Mouse (Mus musculus): ENCODE data around the gene Hsd3b1. TPM values are rescaled to one million over a fixed set of nuclear protein-coding genes. Genes with fewer than 3 reads are reported as not detected.

The Hsd3b1 gene
- total RNA-seq (2012; rRNA removed) (not detected in 2 replicates), total RNA-seq (2014; rRNA removed) (not detected in 2 replicates), polyA plus RNA-seq (2012; ENCODE audit: insufficient read length, low read depth) (not detected in 2 replicates)

DNA sequence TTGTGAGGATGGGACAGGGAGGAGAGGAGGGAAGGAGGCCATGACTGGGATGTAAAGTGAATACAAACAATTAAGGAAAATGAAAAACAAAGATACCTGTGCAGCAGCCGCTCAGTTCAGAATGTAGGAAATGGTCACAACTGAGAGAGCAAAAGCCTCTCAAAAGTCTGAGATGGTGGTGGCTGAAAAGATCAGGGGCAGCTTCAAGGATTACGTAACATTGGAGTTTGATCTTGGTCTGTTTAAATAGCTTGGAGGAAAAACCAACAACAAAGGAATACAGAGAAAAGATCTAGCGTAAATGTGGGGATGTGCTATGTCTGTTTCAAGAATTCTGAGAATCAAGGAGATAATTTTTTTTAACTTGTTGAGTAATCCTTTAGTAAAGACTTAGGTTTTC, at the start of gene Hsd3b1:
Gene Hsd3b1 (minus strand): TSS at position 219 of the 400 bp plus-strand sequence.
- in situ Hi-C loops (cut with MboI; ENCODE audit: low pct_ligation_motif_present, low pct_unique_long_range_greater_than_20kb, low sequenced_read_pairs) (no loop called here), dilution Hi-C loops (cut with MboI; ENCODE audit: extremely low pct_ligation_motif_present, extremely low pct_unique_long_range_greater_than_20kb, low sequenced_read_pairs) (no loop called here)
- Histone ChIP-seq H3K4me3 (replicated peaks in 1 of 3; ENCODE audit: low read depth in 2 of 3, low read length in 2 of 3, poor library complexity in 1 of 3) (no peak within 1 kb of the TSS), H3K4me2 (ENCODE audit: insufficient read depth, low read depth, poor library complexity, severe bottlenecking) (no peak within 1 kb of the TSS), H3K9me3 (replicated peaks; ENCODE audit: low read length) (no peaks in the 10 kb centered on the region), H3K79me2 (replicated peaks; ENCODE audit: control insufficient read depth, extremely low read depth, insufficient read depth, poor library complexity, severe bottlenecking) (no peaks in the 10 kb centered on the region), H3K36me3 (replicated peaks in 1 of 2; ENCODE audit: control insufficient read depth in 1 of 2, insufficient read depth in 1 of 2, low read length in 1 of 2) (no peaks in the 10 kb centered on the region), H3K27ac (ENCODE audit: insufficient read depth, low read depth) (no peak within 1 kb of the TSS), H3K9ac (ENCODE audit: insufficient read depth, low read depth) (no peak within 1 kb of the TSS), H3K27me3 (replicated peaks) (peaks cover 2% of the 10 kb centered on the region), H3K4me1 (ENCODE audit: control insufficient read depth in 1 of 2, insufficient read depth in 2 of 2) (no peaks in the 10 kb centered on the region)
- TF ChIP-seq ELF1 (IDR thresholded peaks at IDR 0.05; ENCODE audit: low read depth, low read length) (no peak), ZC3H11A (IDR thresholded peaks at IDR 0.05; ENCODE audit: low read depth, low read length) (no peak), TCF12 (IDR thresholded peaks at IDR 0.05; ENCODE audit: low read depth, low read length) (no peak), BHLHE40 (IDR thresholded peaks at IDR 0.05; ENCODE audit: low read depth, low read length) (no peak), JUN (IDR thresholded peaks at IDR 0.05; ENCODE audit: insufficient read depth, low read depth, low read length) (no peak), MXI1 (IDR thresholded peaks at IDR 0.05; ENCODE audit: low read depth, low read length) (no peak), RAD21 (IDR thresholded peaks at IDR 0.05; ENCODE audit: low read depth, low read length) (no peak), HCFC1 (IDR thresholded peaks at IDR 0.05; ENCODE audit: low read depth, low read length) (no peak), PAX5 (IDR thresholded peaks at IDR 0.05; ENCODE audit: low read length) (no peak)
- DNase-seq (ENCODE audit: extremely low read depth) = no peak

DNA sequence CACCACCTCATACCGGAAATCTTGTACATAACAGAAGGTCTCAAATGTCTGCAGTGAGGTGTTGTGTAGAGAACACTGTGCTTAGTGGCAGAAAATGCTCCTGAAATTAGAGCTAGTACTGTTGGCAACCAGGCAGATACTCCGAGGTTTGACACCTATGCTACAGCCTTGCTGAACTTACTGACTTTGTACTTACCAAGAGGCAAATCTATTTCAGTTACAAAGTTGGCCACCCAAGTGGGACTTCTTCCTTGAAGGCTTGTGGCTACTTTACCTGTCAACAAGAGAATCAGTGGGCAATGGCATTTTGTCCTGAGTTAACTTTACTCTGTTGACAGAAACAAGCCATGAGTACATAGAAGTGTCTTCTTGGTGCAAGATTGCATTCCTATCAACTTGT, 38.0 kb upstream of the Hsd3b1 start:
- Histone ChIP-seq H3K9ac (ENCODE audit: insufficient read depth, low read depth) (no peak overlapping the region), H3K4me1 (ENCODE audit: control insufficient read depth in 1 of 2, insufficient read depth in 2 of 2) (peaks cover 0 to 3% of the 10 kb centered on the region in 2 experiments; a peak in 2 of 4 replicates), H3K36me3 (replicated peaks in 1 of 2; ENCODE audit: control insufficient read depth in 1 of 2, insufficient read depth in 1 of 2, low read length in 1 of 2) (no peaks in the 10 kb centered on the region), H3K4me2 (ENCODE audit: insufficient read depth, low read depth, poor library complexity, severe bottlenecking) (no peak overlapping the region), H3K9me3 (replicated peaks; ENCODE audit: low read length) (no peaks in the 10 kb centered on the region), H3K79me2 (replicated peaks; ENCODE audit: control insufficient read depth, extremely low read depth, insufficient read depth, poor library complexity, severe bottlenecking) (no peaks in the 10 kb centered on the region), H3K27me3 (replicated peaks) (no peaks in the 10 kb centered on the region), H3K4me3 (replicated peaks in 1 of 3; ENCODE audit: low read depth in 2 of 3, low read length in 2 of 3, poor library complexity in 1 of 3) (no peak overlapping the region), H3K27ac (ENCODE audit: insufficient read depth, low read depth) (no peak overlapping the region)
- in situ Hi-C loops (cut with MboI; ENCODE audit: low pct_ligation_motif_present, low pct_unique_long_range_greater_than_20kb, low sequenced_read_pairs) = no loop called here
- TF ChIP-seq ZC3H11A (IDR thresholded peaks at IDR 0.05; ENCODE audit: low read depth, low read length) (no peak), UBTF (IDR thresholded peaks at IDR 0.05; ENCODE audit: low read depth, low read length) (no peak), CTCF (conservative IDR thresholded peaks at IDR 0.05 in 1 of 2, IDR thresholded peaks at IDR 0.05 in 1 of 2; ENCODE audit: low read depth in 2 of 2, low read length in 2 of 2) (no peak), KAT2A (IDR thresholded peaks at IDR 0.05; ENCODE audit: insufficient replicate concordance, low read length) (no peak), USF1 (IDR thresholded peaks at IDR 0.05; ENCODE audit: low read depth, low read length) (no peak)
- DNase-seq (ENCODE audit: extremely low read depth) = no peak
- dilution Hi-C loops (cut with MboI; ENCODE audit: extremely low pct_ligation_motif_present, extremely low pct_unique_long_range_greater_than_20kb, low sequenced_read_pairs) = no loop called here

DNA sequence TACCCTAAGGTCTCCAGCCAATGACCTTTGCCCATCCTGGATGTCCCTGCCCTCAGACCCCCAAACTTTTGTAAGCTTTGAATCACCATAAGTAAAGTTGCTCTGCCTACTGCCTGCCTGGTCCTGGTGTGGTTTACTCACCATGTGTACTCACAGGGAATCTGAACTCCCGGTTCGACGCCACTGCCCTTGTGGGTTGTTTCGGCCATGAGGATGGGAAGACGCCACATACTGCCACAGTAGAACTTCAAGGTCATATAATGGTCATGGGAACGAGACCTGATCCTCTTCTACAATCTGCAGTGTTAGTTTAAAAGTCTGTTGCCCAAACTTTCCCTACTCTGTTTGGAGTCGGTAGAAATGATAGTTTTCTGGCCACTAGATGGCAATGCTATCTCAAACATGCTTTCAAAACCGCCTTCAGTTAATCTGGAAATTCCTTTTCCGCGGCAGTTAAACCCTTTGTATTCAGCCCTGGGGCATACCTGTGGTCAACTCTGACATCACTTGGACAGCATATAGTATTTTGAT, 35.5 kb upstream of the Hsd3b1 start:
- dilution Hi-C loops (cut with MboI; ENCODE audit: extremely low pct_ligation_motif_present, extremely low pct_unique_long_range_greater_than_20kb, low sequenced_read_pairs) = no loop called here
- DNase-seq (ENCODE audit: extremely low read depth) = peak; percentile 51

More for the DNA sequence above, 35.5 kb upstream of the Hsd3b1 start:
- peaks cover 0 to 3% of the 10 kb centered on the region in 2 experiments; a peak in 2 of 4 replicates for H3K4me1 ChIP-seq (ENCODE audit: control insufficient read depth in 1 of 2, insufficient read depth in 2 of 2)
- H3K4me2 ChIP-seq (ENCODE audit: insufficient read depth, low read depth, poor library complexity, severe bottlenecking) = peak overlapping the region; percentile 77
- in situ Hi-C loops (cut with MboI; ENCODE audit: low pct_ligation_motif_present, low pct_unique_long_range_greater_than_20kb, low sequenced_read_pairs) = no loop called here
- H3K27me3 ChIP-seq (replicated peaks) = no peaks in the 10 kb centered on the region
- peak overlapping the region in 2 of 3 experiments; percentile 20 to 46 for H3K4me3 ChIP-seq (replicated peaks in 1 of 3; ENCODE audit: low read depth in 2 of 3, low read length in 2 of 3, poor library complexity in 1 of 3)
- H3K9ac ChIP-seq (ENCODE audit: insufficient read depth, low read depth) = no peak overlapping the region
- TF ChIP-seq TBP (conservative IDR thresholded peaks at IDR 0.05; ENCODE audit: low read depth, low read length) (0 out of 2 replicates have a peak, but pooled peaks have one; percentile 29), HCFC1 (IDR thresholded peaks at IDR 0.05; ENCODE audit: low read depth, low read length) (no peak), CTCF (conservative IDR thresholded peaks at IDR 0.05 in 1 of 2, IDR thresholded peaks at IDR 0.05 in 1 of 2; ENCODE audit: low read depth in 2 of 2, low read length in 2 of 2) (peak; percentile 33 to 73; a peak in 3 of 4 replicates), RAD21 (IDR thresholded peaks at IDR 0.05; ENCODE audit: low read depth, low read length) (peak; percentile 69), SMC3 (IDR thresholded peaks at IDR 0.05; ENCODE audit: low read depth, low read length) (peak; percentile 58), IRF4 (IDR thresholded peaks at IDR 0.05; ENCODE audit: low read depth, low read length) (no peak), PAX5 (IDR thresholded peaks at IDR 0.05; ENCODE audit: low read length) (no peak)
- H3K9me3 ChIP-seq (replicated peaks; ENCODE audit: low read length) = no peaks in the 10 kb centered on the region
- H3K79me2 ChIP-seq (replicated peaks; ENCODE audit: control insufficient read depth, extremely low read depth, insufficient read depth, poor library complexity, severe bottlenecking) = no peaks in the 10 kb centered on the region
- H3K27ac ChIP-seq (ENCODE audit: insufficient read depth, low read depth) = no peak overlapping the region
- H3K36me3 ChIP-seq (replicated peaks in 1 of 2; ENCODE audit: control insufficient read depth in 1 of 2, insufficient read depth in 1 of 2, low read length in 1 of 2) = no peaks in the 10 kb centered on the region
